Mouse (Mus musculus) mesoderm, embryonic 11.5 days (tissue): ENCODE data around the gene Hoxb3.

ENCODE experiments used
- DNase-seq: peaks from one replicate; pipeline ENCODE4 v3.0.0-alpha.2; 2012; ENCODE audit warnings: low read depth, low spot score

The Hoxb3 gene

GRCm38 (mm10) chr11:96317608-96318367 is 5.3 kb upstream of the Hoxb3 start, which contains the start of gene Hoxb4:
Hoxb4 (plus strand) TSS chr11:96318267.
- no peak for DNase-seq

GRCm38 (mm10) chr11:96318368-96319070 is 4.6 kb upstream of the Hoxb3 start:
- peak; percentile 90 for DNase-seq

- DNase-seq, result peak; percentile 93
These were observed 3.8 kb upstream of the Hoxb3 start for GRCm38 (mm10) chr11:96319071-96319902.

- no peak for DNase-seq
These were observed 3.2 kb upstream of the Hoxb3 start for GRCm38 (mm10) chr11:96319910-96320309.

- no peak for DNase-seq
These were observed 2.4 kb upstream of the Hoxb3 start for GRCm38 (mm10) chr11:96320688-96321087.

- DNase-seq, result no peak
These were observed 1.3 kb upstream of the Hoxb3 start for GRCm38 (mm10) chr11:96321846-96322245.

- no peak for DNase-seq
These were observed 388 bp upstream of the Hoxb3 start for GRCm38 (mm10) chr11:96322738-96323137.

GRCm38 (mm10) chr11:96324125-96324524 is 999 bp downstream of the Hoxb3 start:
- no peak for DNase-seq

GRCm38 (mm10) chr11:96324965-96325364 is 1.8 kb downstream of the Hoxb3 start:
- no peak for DNase-seq

GRCm38 (mm10) chr11:96325747-96326212 is 2.7 kb downstream of the Hoxb3 start:
- DNase-seq, result peak; percentile 85

GRCm38 (mm10) chr11:96326705-96327104 is 3.6 kb downstream of the Hoxb3 start:
- no peak for DNase-seq

- no peak for DNase-seq
These were observed 4.0 kb downstream of the Hoxb3 start for GRCm38 (mm10) chr11:96327122-96327521.

GRCm38 (mm10) chr11:96327750-96328149 is 4.6 kb downstream of the Hoxb3 start:
- DNase-seq, result no peak

GRCm38 (mm10) chr11:96328605-96329004 is 5.5 kb downstream of the Hoxb3 start:
- DNase-seq, result no peak

GRCm38 (mm10) chr11:96332105-96332504 is 9.0 kb downstream of the Hoxb3 start:
- no peak for DNase-seq

GRCm38 (mm10) chr11:96332618-96333032 is 9.5 kb downstream of the Hoxb3 start:
- DNase-seq, result no peak

- DNase-seq, result no peak
These were observed 10.3 kb downstream of the Hoxb3 start for GRCm38 (mm10) chr11:96333241-96334001.

GRCm38 (mm10) chr11:96334002-96334364 is 10.9 kb downstream of the Hoxb3 start:
- no peak for DNase-seq

GRCm38 (mm10) chr11:96334998-96335397 is 11.9 kb downstream of the Hoxb3 start:
- no peak for DNase-seq

GRCm38 (mm10) chr11:96336597-96336996 is 13.5 kb downstream of the Hoxb3 start:
- no peak for DNase-seq

- DNase-seq, result no peak
These were observed 13.9 kb downstream of the Hoxb3 start for GRCm38 (mm10) chr11:96337026-96337425.
